Mouse (Mus musculus) myocyte (in vitro differentiated cells): ENCODE data around the gene Ndufa4l2.
A peak's percentile ranks its signal among the peaks of the same experiment; 100 is the strongest.

ENCODE experiments used
- CEBPB ChIP-seq: IDR thresholded peaks from 2 replicates; pipeline ENCODE4 v1.6.1; 2011; ENCODE audit warnings: mild to moderate bottlenecking, moderate library complexity; ENCODE audit not compliant: poor library complexity, insufficient read depth, severe bottlenecking
- E2F4 ChIP-seq: IDR thresholded peaks from one replicate; pipeline ENCODE4 v1.6.1; 2011; ENCODE audit warnings: mild to moderate bottlenecking, control low read depth, moderate library complexity; ENCODE audit not compliant: insufficient read depth
- MAX ChIP-seq: IDR thresholded peaks from one replicate; pipeline ENCODE4 v1.6.1; 2011; ENCODE audit warnings: low read depth, mild to moderate bottlenecking, control low read depth
- MYOD1 ChIP-seq, 3 experiments: IDR thresholded peaks; one replicate each; pipeline ENCODE4 v1.6.1; 2011; ENCODE audit warnings: control low read depth in 2 of 3, low read depth in 2 of 3, mild to moderate bottlenecking in 2 of 3, moderate library complexity in 1 of 3; ENCODE audit not compliant: insufficient read length in 2 of 3, control insufficient read depth in 1 of 3
- POLR2A ChIP-seq: IDR thresholded peaks from one replicate; pipeline ENCODE4 v1.6.1; 2011; ENCODE audit warnings: low read depth, mild to moderate bottlenecking, control low read depth, moderate library complexity; ENCODE audit not compliant: insufficient read length
- POLR2AphosphoS2 ChIP-seq: IDR thresholded peaks from one replicate; pipeline ENCODE4 v1.6.1; 2011; ENCODE audit warnings: low read depth, control low read depth; ENCODE audit not compliant: insufficient read length
- REST ChIP-seq: IDR thresholded peaks from one replicate; pipeline ENCODE4 v1.6.1; 2011; ENCODE audit warnings: mild to moderate bottlenecking, control low read depth, moderate library complexity; ENCODE audit not compliant: insufficient read depth, insufficient read length
- SRF ChIP-seq: IDR thresholded peaks from one replicate; pipeline ENCODE4 v1.6.1; 2011; ENCODE audit warnings: low read depth; ENCODE audit not compliant: control insufficient read depth, insufficient read length
- TCF12 ChIP-seq: IDR thresholded peaks from one replicate; pipeline ENCODE4 v1.6.1; 2011; ENCODE audit warnings: mild to moderate bottlenecking, control low read depth; ENCODE audit not compliant: poor library complexity, insufficient read depth, severe bottlenecking
- TCF3 ChIP-seq: IDR thresholded peaks from one replicate; pipeline ENCODE4 v1.6.1; 2011; ENCODE audit warnings: low read depth, control low read depth; ENCODE audit not compliant: insufficient read length
- USF1 ChIP-seq: IDR thresholded peaks from one replicate; pipeline ENCODE4 v1.6.1; 2011; ENCODE audit warnings: low read depth, mild to moderate bottlenecking, control low read depth, moderate library complexity

DNA sequence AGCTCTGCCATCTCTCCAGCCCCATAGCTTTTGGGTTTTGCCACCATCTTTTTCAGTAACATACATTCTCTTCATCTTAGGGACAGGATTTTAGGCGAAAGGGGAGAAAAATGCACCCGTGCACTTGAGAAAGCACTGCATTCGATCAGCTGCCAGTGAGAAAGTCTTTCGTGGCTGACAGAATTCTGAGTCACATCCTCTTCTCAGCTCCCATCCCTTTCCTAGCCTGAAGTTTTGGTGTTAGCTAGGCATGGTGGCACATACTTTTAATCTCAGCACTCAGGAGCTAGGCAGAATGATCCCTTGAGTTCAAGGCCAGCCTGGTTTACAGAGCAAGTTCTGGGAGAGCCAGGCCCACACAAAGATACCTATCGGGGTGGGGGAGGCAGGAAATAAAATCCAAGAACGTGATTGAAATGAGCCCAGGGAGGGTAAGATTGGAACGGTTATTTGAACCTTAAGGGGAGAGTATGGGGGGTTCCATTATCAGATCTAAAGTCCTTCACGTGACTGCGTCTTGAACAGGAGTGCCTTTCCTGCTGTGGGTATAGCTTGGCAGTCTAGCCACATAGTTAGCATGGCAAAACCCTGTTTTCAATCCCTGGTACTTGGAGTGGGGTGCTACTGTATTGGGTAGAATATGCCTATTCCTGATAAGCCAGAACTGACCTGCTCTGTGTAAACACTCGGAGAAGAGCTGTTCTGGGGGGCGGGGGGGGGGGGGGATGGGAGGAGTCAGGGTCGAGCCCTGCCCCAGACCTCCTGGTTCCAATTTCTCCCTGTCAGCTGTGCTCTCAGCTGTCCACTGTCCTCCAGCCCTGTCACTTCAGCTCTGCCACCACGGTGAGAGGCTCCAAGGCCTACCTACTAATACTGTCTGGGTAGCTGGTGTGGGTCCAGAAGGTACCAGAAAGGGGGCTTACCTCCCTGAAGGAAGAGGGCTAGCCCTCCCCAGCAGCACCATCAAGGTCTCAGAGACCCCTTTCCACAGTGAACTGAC lies 13.6 kb upstream of the Ndufa4l2 start, which contains the start of gene Stac3:
- TF ChIP-seq POLR2A (peak; percentile 60), E2F4 (no peak), REST (no peak), POLR2AphosphoS2 (peak; percentile 60), SRF (no peak), CEBPB (no peak), TCF12 (peak; percentile 83), MYOD1 (IDR thresholded peaks at IDR 0.05; ENCODE audit: control insufficient read depth in 1 of 3, insufficient read length in 2 of 3, low read depth in 2 of 3) (peak; percentile 98 to 99 (median 98)), TCF3 (peak; percentile 94), MAX (no peak), USF1 (peak; percentile 62)
